Mouse (Mus musculus) limb, embryonic 12.5 days (tissue): Measurements from ENCODE around the gene Rapgef1. TPM values are rescaled to one million over a fixed set of nuclear protein-coding genes. Genes with fewer than 3 reads are reported as not detected.
A peak's percentile ranks its signal among the peaks of the same experiment; 100 is the strongest.

ENCODE experiments used
- ATAC-seq: fragments of 200-750 bp; cut with Nextera tagmentation; 2 replicates; pipeline ENCODE4 v1.8.0; 2017; ENCODE audit warnings: low read depth, moderate TSS enrichment; ENCODE audit not compliant: insufficient number of reproducible peaks, insufficient read depth, low FRiP score, low TSS enrichment
- H3K27ac ChIP-seq: fragments of 300-500 bp; sonication (generic); 2 replicates; pipeline ENCODE4 v1.5.1; 2016; ENCODE audit warnings: mild to moderate bottlenecking, moderate library complexity
- H3K27me3 ChIP-seq: fragments of 300-500 bp; sonication (generic); 2 replicates; pipeline ENCODE4 v1.6.1; 2016; ENCODE audit warnings: mild to moderate bottlenecking, moderate library complexity
- H3K36me3 ChIP-seq: fragments of 300-500 bp; sonication (generic); 2 replicates; pipeline ENCODE4 v1.6.1; 2016; ENCODE audit warnings: mild to moderate bottlenecking, moderate library complexity
- H3K4me1 ChIP-seq: fragments of 300-500 bp; sonication (generic); replicated peaks from 2 replicates; pipeline ENCODE4 v1.6.1; 2016
- H3K4me2 ChIP-seq: fragments of 300-500 bp; sonication (generic); 2 replicates; pipeline ENCODE4 v1.6.1; 2016; ENCODE audit warnings: mild to moderate bottlenecking, moderate library complexity
- H3K4me3 ChIP-seq: fragments of 300-500 bp; sonication (generic); replicated peaks from 2 replicates; pipeline ENCODE4 v1.5.1; 2016; ENCODE audit warnings: mild to moderate bottlenecking
- H3K9ac ChIP-seq: fragments of 300-500 bp; sonication (generic); replicated peaks from 2 replicates; pipeline ENCODE4 v1.6.1; 2016; ENCODE audit warnings: mild to moderate bottlenecking, moderate library complexity
- H3K9me3 ChIP-seq: fragments of 300-500 bp; sonication (generic); 2 replicates; pipeline ENCODE4 v1.6.1; 2016; ENCODE audit warnings: mild to moderate bottlenecking, moderate library complexity
- WGBS: fragments of 180-500 bp; shearing (Covaris S2); methylation state at CpG from one replicate; pipeline ENCODE4 v1.1.7; 2016; 5-methylcytosine and 5-hydroxymethylcytosine counted together
- polyA plus RNA-seq: library from polyadenylated mRNA; unstranded; fragments of >200 nt; fragmentation: Nextera tagmentation; extraction: Ambion mirVana; gene quantifications from 2 replicates; pipeline ENCODE4 v1.2.1, GENCODE M21; 2016

Rapgef1 gene
- polyA plus RNA-seq, 1 experiment from 2014 or later, result 20.4 TPM

- no peak for ATAC-seq
- Histone ChIP-seq H3K4me2 (no peak overlapping the region), H3K36me3 (no peaks in the 10 kb centered on the region), H3K27me3 (no peaks in the 10 kb centered on the region; the same call in 1 of the 2 replicates), H3K9ac (no peak overlapping the region), H3K27ac (no peak overlapping the region), H3K9me3 (no peaks in the 10 kb centered on the region), H3K4me1 (no peaks in the 10 kb centered on the region), H3K4me3 (no peak overlapping the region)
- WGBS, result 38% methylated on average over 8 of the region's 8 CpGs
These were observed 27.0 kb upstream of the Rapgef1 start for GRCm38 (mm10) chr2:29592537-29592936.

GRCm38 (mm10) chr2:29603930-29604329 is 15.6 kb upstream of the Rapgef1 start:
- H3K4me3 ChIP-seq, result no peak overlapping the region
- H3K27ac ChIP-seq, result no peak overlapping the region

GRCm38 (mm10) chr2:29605591-29605990 is 13.9 kb upstream of the Rapgef1 start:
- no peak overlapping the region for H3K4me2 ChIP-seq

More at GRCm38 (mm10) chr2:29603930-29604329, 15.6 kb upstream of the Rapgef1 start:
- Histone ChIP-seq H3K36me3 (no peaks in the 10 kb centered on the region), H3K9me3 (no peaks in the 10 kb centered on the region), H3K27me3 (no peaks in the 10 kb centered on the region; the same call in none of the 2 replicates), H3K9ac (no peak overlapping the region), H3K4me2 (no peak overlapping the region), H3K4me1 (peaks cover 3% of the 10 kb centered on the region; the same call in 1 of the 2 replicates)
- WGBS, result 0% methylated on average over 3 of the region's 3 CpGs
- ATAC-seq, result no peak

GRCm38 (mm10) chr2:29606460-29606859 is 13.1 kb upstream of the Rapgef1 start:
- Histone ChIP-seq H3K4me1 (peaks cover 3% of the 10 kb centered on the region; the same call in 1 of the 2 replicates), H3K9ac (no peak overlapping the region), H3K9me3 (no peaks in the 10 kb centered on the region), H3K4me2 (no peak overlapping the region), H3K27me3 (no peaks in the 10 kb centered on the region; the same call in 1 of the 2 replicates), H3K4me3 (no peak overlapping the region), H3K36me3 (no peaks in the 10 kb centered on the region), H3K27ac (no peak overlapping the region)
- ATAC-seq, result no peak
- WGBS, result 39% methylated on average over 6 of the region's 6 CpGs

More at GRCm38 (mm10) chr2:29605591-29605990, 13.9 kb upstream of the Rapgef1 start:
- Histone ChIP-seq H3K27me3 (no peaks in the 10 kb centered on the region; the same call in 1 of the 2 replicates), H3K9ac (no peak overlapping the region), H3K27ac (no peak overlapping the region), H3K4me3 (no peak overlapping the region), H3K4me1 (peaks cover 3% of the 10 kb centered on the region; the same call in 1 of the 2 replicates), H3K36me3 (no peaks in the 10 kb centered on the region), H3K9me3 (no peaks in the 10 kb centered on the region)
- ATAC-seq, result no peak
- WGBS, result 94% methylated on average over 5 of the region's 5 CpGs

- 100% methylated on average over 1 of the region's 1 CpGs for WGBS
- Histone ChIP-seq H3K36me3 (no peaks in the 10 kb centered on the region), H3K27me3 (no peaks in the 10 kb centered on the region), H3K9me3 (no peaks in the 10 kb centered on the region), H3K27ac (no peak overlapping the region), H3K4me2 (no peak overlapping the region), H3K4me1 (peaks cover 18% of the 10 kb centered on the region), H3K4me3 (no peak overlapping the region), H3K9ac (no peak overlapping the region)
- ATAC-seq, result no peak
These were observed 2.2 kb upstream of the Rapgef1 start for GRCm38 (mm10) chr2:29617341-29617740.

- Histone ChIP-seq H3K4me2 (peak overlapping the region; percentile 13; the same call in 1 of the 2 replicates), H3K27me3 (no peaks in the 10 kb centered on the region), H3K4me3 (peak overlapping the region; percentile 82), H3K4me1 (peaks cover 25% of the 10 kb centered on the region), H3K27ac (no peak overlapping the region), H3K36me3 (peaks cover 9% of the 10 kb centered on the region; the same call in 1 of the 2 replicates), H3K9ac (no peak overlapping the region), H3K9me3 (no peaks in the 10 kb centered on the region)
- 65% methylated on average over 8 of the region's 8 CpGs for WGBS
- ATAC-seq, result 0 out of 2 replicates have a peak, but pooled peaks have one; percentile 5
These were observed 515 bp upstream of the Rapgef1 start for GRCm38 (mm10) chr2:29618926-29619483.

- Histone ChIP-seq H3K4me3 (peak overlapping the region; percentile 82), H3K9me3 (no peaks in the 10 kb centered on the region), H3K9ac (peak overlapping the region; percentile 96), H3K4me1 (peaks cover 25% of the 10 kb centered on the region), H3K4me2 (peak overlapping the region; percentile 64), H3K36me3 (peaks cover 10% of the 10 kb centered on the region), H3K27ac (peak overlapping the region; percentile 92), H3K27me3 (no peaks in the 10 kb centered on the region)
- under 1% methylated on average over 15 of the region's 15 CpGs for WGBS
- ATAC-seq, result no peak
These were observed 844 bp downstream of the Rapgef1 start for GRCm38 (mm10) chr2:29620301-29620827.

GRCm38 (mm10) chr2:29621163-29621562 is 1.6 kb downstream of the Rapgef1 start:
- no peak for ATAC-seq
- H3K36me3 ChIP-seq, result peaks cover 13% of the 10 kb centered on the region
- peaks cover 25% of the 10 kb centered on the region for H3K4me1 ChIP-seq
- no peak overlapping the region for H3K27ac ChIP-seq
- peak overlapping the region; percentile 64 for H3K4me2 ChIP-seq
- H3K9ac ChIP-seq, result peak overlapping the region; percentile 96
- peak overlapping the region; percentile 82 for H3K4me3 ChIP-seq
- H3K9me3 ChIP-seq, result no peaks in the 10 kb centered on the region
- whole genome bisulfite sequencing, result 79% methylated on average over 10 of the region's 10 CpGs
- H3K27me3 ChIP-seq, result no peaks in the 10 kb centered on the region

- no peaks in the 10 kb centered on the region for H3K27me3 ChIP-seq
- H3K9me3 ChIP-seq, result no peaks in the 10 kb centered on the region
- H3K4me3 ChIP-seq, result peak overlapping the region; percentile 82; the same call in 1 of the 2 replicates
- ATAC-seq, result no peak
- 86% methylated on average over 3 of the region's 3 CpGs for WGBS
- no peak overlapping the region for H3K9ac ChIP-seq
- no peak overlapping the region for H3K27ac ChIP-seq
- H3K4me1 ChIP-seq, result peaks cover 25% of the 10 kb centered on the region
- H3K36me3 ChIP-seq, result peaks cover 13% of the 10 kb centered on the region
- peak overlapping the region; percentile 64 for H3K4me2 ChIP-seq
These were observed 2.1 kb downstream of the Rapgef1 start for GRCm38 (mm10) chr2:29621636-29622035.

GRCm38 (mm10) chr2:29622126-29623005 is 2.8 kb downstream of the Rapgef1 start:
- Histone ChIP-seq H3K9me3 (no peaks in the 10 kb centered on the region), H3K27me3 (no peaks in the 10 kb centered on the region), H3K4me3 (no peak overlapping the region), H3K4me2 (no peak overlapping the region), H3K4me1 (peaks cover 25% of the 10 kb centered on the region), H3K36me3 (peaks cover 13% of the 10 kb centered on the region), H3K9ac (no peak overlapping the region), H3K27ac (no peak overlapping the region)
- WGBS, result 80% methylated on average over 10 of the region's 10 CpGs
- ATAC-seq, result no peak
